Mouse (Mus musculus) E14TG2a.4 (cell line): ENCODE data around the gene Arhgap28.

Experiments used
- CTCF ChIP-seq: conservative IDR thresholded peaks from 2 replicates; pipeline ENCODE4 v1.5.1; 2014; ENCODE audit warnings: low read length
- NANOG ChIP-seq: IDR thresholded peaks from 2 replicates; pipeline ENCODE4 v1.6.1; 2014; ENCODE audit warnings: borderline replicate concordance, low read length, mixed read lengths
- POU5F1 ChIP-seq: IDR thresholded peaks from 2 replicates; pipeline ENCODE4 v1.6.1; 2014; ENCODE audit warnings: low read length, borderline replicate concordance

DNA sequence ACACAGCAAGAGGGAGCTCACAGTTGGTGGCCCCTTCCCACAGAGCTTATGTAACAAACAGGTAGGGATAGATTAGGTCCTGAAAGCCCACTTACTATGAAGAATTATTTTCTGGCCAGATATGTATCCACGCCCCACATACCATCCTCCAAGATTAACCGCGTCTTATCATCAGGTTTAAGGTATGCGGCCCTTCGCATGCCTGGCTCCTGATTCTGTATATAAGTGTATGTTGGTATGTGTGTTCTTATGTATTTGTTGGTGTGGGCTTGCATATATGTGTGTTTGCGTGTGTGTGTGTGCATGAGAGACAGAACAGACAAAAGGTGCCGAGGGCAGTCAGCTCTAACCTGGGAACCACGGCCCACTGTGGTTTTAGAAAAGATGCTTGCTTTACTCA, 76.1 kb downstream of the Arhgap28 start:
- TF ChIP-seq CTCF (no peak), NANOG (no peak), POU5F1 (no peak)
